Mouse (Mus musculus) heart, adult 2 months (tissue): Measurements from ENCODE around the gene Nup107.

Experiments
- CTCF ChIP-seq: fragments of 200-600 bp; IDR thresholded peaks from 2 replicates; pipeline ENCODE4 v1.8.1; 2022; ENCODE audit warnings: antibody characterized with exemption, mild to moderate bottlenecking, moderate library complexity
- POLR2A ChIP-seq: fragments of 200-500 bp; IDR thresholded peaks from 2 replicates; pipeline ENCODE4 v1.6.1; 2011; ENCODE audit warnings: mild to moderate bottlenecking, low read depth, low read length, control low read depth; ENCODE audit not compliant: insufficient read depth

- TF ChIP-seq CTCF (no peak), POLR2A (no peak)
Observed at GRCm38 (mm10) chr10:117751744-117752143, 40.8 kb downstream of the Nup107 start.
